Mouse (Mus musculus): ENCODE data around the gene Tcf15. TPM values are rescaled to one million over a fixed set of nuclear protein-coding genes. Genes with fewer than 3 reads are reported as not detected.

Tcf15 gene
- 8.8 and 9.9 TPM in 2 replicates for polyA plus RNA-seq (2016; fragmentation: Nextera tagmentation; extraction: Ambion mirVana)

GRCm38 (mm10) chr2:152143279-152144157 is at the start of gene Tcf15:
TSS of gene Tcf15 (plus strand) at chr2:152143561.
- H3K9ac ChIP-seq, result peak within 1 kb of the TSS; percentile 58
- H3K27ac ChIP-seq, result peak within 1 kb of the TSS; percentile 66
- H3K9me3 ChIP-seq (replicated peaks), result no peaks in the 10 kb centered on the region
- H3K4me1 ChIP-seq, result peaks cover 53% of the 10 kb centered on the region
- H3K4me3 ChIP-seq, result peak within 1 kb of the TSS; percentile 55
- no peaks in the 10 kb centered on the region for H3K36me3 ChIP-seq
- H3K4me2 ChIP-seq (replicated peaks), result peak within 1 kb of the TSS; percentile 91
- peak; percentile 72 for ATAC-seq (ENCODE audit: low FRiP score)
- under 1% methylated on average over 87 of the region's 118 CpGs for WGBS
- H3K27me3 ChIP-seq, result peaks cover 56% of the 10 kb centered on the region

GRCm38 (mm10) chr2:152094856-152095545 is 48.4 kb upstream of the Tcf15 start:
- peaks cover 18% of the 10 kb centered on the region for H3K36me3 ChIP-seq
- H3K4me1 ChIP-seq, result peaks cover 46% of the 10 kb centered on the region
- H3K4me2 ChIP-seq (replicated peaks), result peak overlapping the region; percentile 34
- H3K27me3 ChIP-seq, result peaks cover 45% of the 10 kb centered on the region
- peak; percentile 11; the same call in 1 of the 2 replicates for ATAC-seq (ENCODE audit: low FRiP score)
- no peak overlapping the region for H3K4me3 ChIP-seq
- no peaks in the 10 kb centered on the region for H3K9me3 ChIP-seq (replicated peaks)
- H3K27ac ChIP-seq, result peak overlapping the region; percentile 71
- H3K9ac ChIP-seq, result peak overlapping the region; percentile 9; the same call in 1 of the 2 replicates
- WGBS, result 6% methylated on average over 29 of the region's 29 CpGs

GRCm38 (mm10) chr2:152096922-152097321 is 46.4 kb upstream of the Tcf15 start:
- ATAC-seq (ENCODE audit: low FRiP score), result no peak
- H3K9ac ChIP-seq, result no peak overlapping the region
- H3K36me3 ChIP-seq, result peaks cover 11% of the 10 kb centered on the region; the same call in 1 of the 2 replicates
- 46% methylated on average over 2 of the region's 2 CpGs for WGBS
- no peak overlapping the region for H3K4me3 ChIP-seq
- H3K4me1 ChIP-seq, result peaks cover 32% of the 10 kb centered on the region
- no peaks in the 10 kb centered on the region for H3K9me3 ChIP-seq (replicated peaks)
- no peak overlapping the region for H3K4me2 ChIP-seq (replicated peaks)
- peak overlapping the region; percentile 71; the same call in 1 of the 2 replicates for H3K27ac ChIP-seq
- H3K27me3 ChIP-seq, result peaks cover 46% of the 10 kb centered on the region

DNA sequence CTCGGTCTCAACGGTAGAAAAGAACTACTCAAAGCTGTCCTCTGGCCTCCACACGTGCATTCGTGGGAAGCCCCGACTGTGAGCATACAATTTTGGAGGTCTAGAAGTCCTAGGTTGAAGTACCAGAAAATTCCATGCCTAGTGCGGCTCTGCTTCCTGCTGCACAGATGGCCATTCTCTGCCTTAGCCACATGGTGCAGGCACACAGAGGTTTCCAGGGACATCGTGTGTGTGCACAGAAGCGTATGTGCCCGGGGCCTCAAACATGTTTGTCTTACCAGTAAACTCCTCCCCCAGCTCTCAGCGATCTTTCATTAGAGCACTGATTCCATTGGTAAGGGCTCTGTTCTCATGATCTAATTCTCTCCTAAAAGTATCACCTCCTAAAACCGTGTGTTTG is 45.4 kb upstream of the Tcf15 start:
- H3K4me1 ChIP-seq, result peaks cover 32% of the 10 kb centered on the region
- ATAC-seq (ENCODE audit: low FRiP score), result no peak
- H3K27ac ChIP-seq, result peak overlapping the region; percentile 71; the same call in 1 of the 2 replicates
- H3K4me3 ChIP-seq, result no peak overlapping the region
- H3K4me2 ChIP-seq (replicated peaks), result no peak overlapping the region
- WGBS, result 74% methylated on average over 11 of the region's 11 CpGs
- no peaks in the 10 kb centered on the region for H3K9me3 ChIP-seq (replicated peaks)
- H3K27me3 ChIP-seq, result peaks cover 37% of the 10 kb centered on the region
- peaks cover 11% of the 10 kb centered on the region; the same call in 1 of the 2 replicates for H3K36me3 ChIP-seq
- H3K9ac ChIP-seq, result no peak overlapping the region

DNA sequence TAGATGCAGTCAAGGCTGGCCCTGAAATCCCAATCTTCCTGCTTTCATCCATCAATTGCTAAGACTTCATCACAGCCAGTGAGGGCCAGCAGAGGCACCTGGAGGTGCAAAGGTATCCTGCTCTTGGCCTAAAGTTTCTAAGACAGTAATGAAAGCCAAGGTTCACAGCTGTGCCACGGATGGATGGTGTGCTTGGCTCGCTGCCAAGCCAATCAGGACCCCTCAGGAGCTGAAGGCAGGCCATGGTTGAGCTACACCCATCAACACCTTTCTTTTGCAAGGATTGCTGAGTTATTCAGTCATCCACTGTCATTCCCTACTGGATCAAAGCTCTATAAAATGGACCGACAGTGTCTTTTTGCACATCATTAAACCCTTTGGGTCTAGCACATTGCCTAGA is 43.8 kb upstream of the Tcf15 start:
- Histone ChIP-seq H3K4me3 (no peak overlapping the region), H3K9me3 (replicated peaks) (no peaks in the 10 kb centered on the region), H3K36me3 (no peaks in the 10 kb centered on the region), H3K4me2 (replicated peaks) (no peak overlapping the region), H3K4me1 (peaks cover 18% of the 10 kb centered on the region), H3K9ac (no peak overlapping the region), H3K27me3 (peaks cover 23% of the 10 kb centered on the region), H3K27ac (no peak overlapping the region)
- 47% methylated on average over 3 of the region's 3 CpGs for WGBS
- no peak for ATAC-seq (ENCODE audit: low FRiP score)

- H3K9me3 ChIP-seq (replicated peaks), result no peaks in the 10 kb centered on the region
- H3K27me3 ChIP-seq, result 0 out of 2 replicates have a peak, but pooled peaks cover 7% of the 10 kb centered on the region
- no peak overlapping the region for H3K9ac ChIP-seq
- no peak overlapping the region for H3K27ac ChIP-seq
- H3K4me1 ChIP-seq, result peaks cover 22% of the 10 kb centered on the region
- H3K36me3 ChIP-seq, result no peaks in the 10 kb centered on the region
- no peak overlapping the region for H3K4me3 ChIP-seq
- no peak for ATAC-seq (ENCODE audit: low FRiP score)
- WGBS, result 76% methylated on average over 13 of the region's 13 CpGs
- no peak overlapping the region for H3K4me2 ChIP-seq (replicated peaks)
These were observed 41.6 kb upstream of the Tcf15 start for GRCm38 (mm10) chr2:152101761-152102160.

GRCm38 (mm10) chr2:152102369-152102768 is 41.0 kb upstream of the Tcf15 start:
- H3K4me1 ChIP-seq, result peaks cover 22% of the 10 kb centered on the region

DNA sequence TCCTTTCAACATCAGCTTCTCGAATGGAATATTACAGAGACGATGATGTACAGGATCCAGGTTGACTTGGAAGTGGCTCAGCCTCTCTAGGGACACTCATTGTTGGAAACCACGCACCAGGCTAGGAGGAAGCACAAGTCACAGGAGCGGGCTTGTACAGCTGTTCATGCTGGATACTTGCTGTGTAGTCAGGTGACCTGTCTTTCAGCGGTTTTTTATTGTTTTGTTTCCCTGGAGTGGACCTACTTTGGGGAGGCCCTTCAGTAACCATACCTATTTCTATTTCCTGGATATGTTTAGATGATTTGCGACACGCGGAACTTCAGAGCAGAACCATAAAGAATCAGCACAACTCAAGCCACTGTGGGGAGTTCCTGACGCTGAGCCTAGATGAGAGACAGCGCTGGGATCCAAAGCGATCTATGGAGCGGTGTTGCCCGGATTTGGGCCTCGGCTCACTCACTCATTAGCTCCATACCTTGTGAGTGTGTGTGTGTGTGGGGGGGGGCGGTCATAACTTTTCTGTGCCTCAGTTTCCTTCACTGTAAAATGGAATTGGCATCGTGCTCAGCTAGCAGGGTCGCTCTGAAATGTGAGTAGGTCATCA is 38.5 kb upstream of the Tcf15 start:
- Histone ChIP-seq H3K4me3 (peak overlapping the region; percentile 68), H3K9me3 (replicated peaks) (no peaks in the 10 kb centered on the region), H3K4me2 (replicated peaks) (peak overlapping the region; percentile 80), H3K27ac (no peak overlapping the region), H3K27me3 (0 out of 2 replicates have a peak, but pooled peaks cover 7% of the 10 kb centered on the region), H3K36me3 (0 out of 2 replicates have a peak, but pooled peaks cover 3% of the 10 kb centered on the region), H3K4me1 (peaks cover 26% of the 10 kb centered on the region), H3K9ac (peak overlapping the region; percentile 81)
- WGBS, result 16% methylated on average over 17 of the region's 17 CpGs
- peak; percentile 11 for ATAC-seq (ENCODE audit: low FRiP score)

More at GRCm38 (mm10) chr2:152102369-152102768, 41.0 kb upstream of the Tcf15 start:
- WGBS, result 64% methylated on average over 6 of the region's 6 CpGs
- no peaks in the 10 kb centered on the region for H3K9me3 ChIP-seq (replicated peaks)
- H3K4me2 ChIP-seq (replicated peaks), result no peak overlapping the region
- H3K27me3 ChIP-seq, result 0 out of 2 replicates have a peak, but pooled peaks cover 7% of the 10 kb centered on the region
- no peak for ATAC-seq (ENCODE audit: low FRiP score)
- no peak overlapping the region for H3K9ac ChIP-seq
- peak overlapping the region; percentile 30; the same call in 1 of the 2 replicates for H3K27ac ChIP-seq
- H3K4me3 ChIP-seq, result no peak overlapping the region
- H3K36me3 ChIP-seq, result no peaks in the 10 kb centered on the region

DNA sequence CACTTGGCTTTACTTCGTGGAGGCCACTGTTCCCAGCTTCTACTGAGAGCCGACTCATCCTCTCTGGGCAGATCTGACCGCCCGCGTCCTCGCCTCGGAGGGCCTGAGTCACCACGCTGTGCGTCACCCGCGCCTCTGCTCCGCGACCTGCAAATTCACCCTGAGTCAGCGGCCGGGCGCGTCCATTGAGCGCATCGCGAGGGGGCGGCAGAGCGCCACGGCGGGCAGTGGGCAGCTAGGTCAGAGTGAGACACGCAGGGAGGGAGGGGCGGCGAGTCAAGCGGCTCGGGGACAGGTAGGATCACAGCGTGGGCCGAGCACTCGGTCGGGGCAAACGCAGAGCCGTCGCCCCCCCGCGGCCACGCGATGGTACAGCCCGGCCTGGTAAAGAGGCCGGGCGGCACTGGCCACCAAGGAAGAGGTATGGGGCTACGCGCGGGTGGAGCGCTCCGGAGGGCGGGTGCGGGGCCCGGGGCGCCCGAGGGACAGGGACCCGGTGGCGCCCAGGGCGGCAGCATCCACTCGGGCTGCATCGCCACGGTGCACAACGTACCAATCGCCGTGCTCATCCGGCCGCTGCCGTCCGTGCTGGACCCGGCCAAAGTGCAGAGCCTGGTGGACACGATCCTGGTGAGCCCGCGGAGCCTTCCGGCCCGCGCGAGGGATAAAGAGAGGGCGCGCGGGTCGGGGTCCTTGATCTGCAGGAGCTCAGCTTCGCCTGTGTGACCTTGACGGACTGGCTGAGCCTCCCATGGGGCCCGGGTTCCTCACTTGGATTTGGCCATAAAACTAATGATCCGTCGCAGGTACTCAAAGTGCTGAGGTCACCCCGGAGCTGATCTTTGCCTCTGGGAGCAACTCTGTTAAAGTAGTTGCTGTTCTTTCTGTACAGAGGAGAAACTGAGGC is 37.8 kb upstream of the Tcf15 start, which contains the start of gene Srxn1:
TSS of gene Srxn1 (plus strand) at position 199 of the 907 bp plus-strand sequence.
- H3K4me2 ChIP-seq (replicated peaks), result peak within 1 kb of the TSS; percentile 80
- H3K36me3 ChIP-seq, result 0 out of 2 replicates have a peak, but pooled peaks cover 3% of the 10 kb centered on the region
- peak within 1 kb of the TSS; percentile 81 for H3K9ac ChIP-seq
- 0 out of 2 replicates have a peak, but pooled peaks cover 7% of the 10 kb centered on the region for H3K27me3 ChIP-seq
- ATAC-seq (ENCODE audit: low FRiP score), result peak; percentile 85
- no peaks in the 10 kb centered on the region for H3K9me3 ChIP-seq (replicated peaks)
- H3K27ac ChIP-seq, result peak within 1 kb of the TSS; percentile 46
- H3K4me1 ChIP-seq, result peaks cover 26% of the 10 kb centered on the region
- peak within 1 kb of the TSS; percentile 68 for H3K4me3 ChIP-seq
- WGBS, result 1% methylated on average over 78 of the region's 84 CpGs

DNA sequence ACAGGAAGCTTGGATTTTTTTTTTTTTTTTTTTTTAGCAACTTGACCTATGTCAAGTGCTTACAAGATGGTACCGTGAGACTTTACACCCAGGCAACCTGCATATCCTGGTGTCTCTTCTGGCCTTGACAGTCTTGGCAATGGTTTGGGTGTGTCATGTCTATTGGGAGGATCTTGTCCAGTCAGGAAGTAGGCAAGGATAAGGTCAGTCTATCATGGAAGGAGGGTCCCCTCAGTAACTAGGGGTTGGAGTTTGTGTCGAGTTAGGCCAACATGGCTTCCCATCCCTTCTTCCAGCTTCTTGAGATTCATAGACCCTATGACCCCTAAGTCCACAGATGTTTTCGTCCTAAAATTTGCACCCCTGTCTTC is 37.2 kb upstream of the Tcf15 start:
- H3K9ac ChIP-seq, result no peak overlapping the region
- WGBS, result 89% methylated on average over 3 of the region's 3 CpGs
- ATAC-seq (ENCODE audit: low FRiP score), result no peak
- H3K27ac ChIP-seq, result no peak overlapping the region
- no peaks in the 10 kb centered on the region for H3K9me3 ChIP-seq (replicated peaks)
- H3K36me3 ChIP-seq, result 0 out of 2 replicates have a peak, but pooled peaks cover 3% of the 10 kb centered on the region
- H3K27me3 ChIP-seq, result peaks cover 3% of the 10 kb centered on the region; the same call in 1 of the 2 replicates
- H3K4me1 ChIP-seq, result peaks cover 26% of the 10 kb centered on the region
- peak overlapping the region; percentile 68 for H3K4me3 ChIP-seq
- H3K4me2 ChIP-seq (replicated peaks), result peak overlapping the region; percentile 80

- Histone ChIP-seq H3K36me3 (0 out of 2 replicates have a peak, but pooled peaks cover 3% of the 10 kb centered on the region), H3K27ac (no peak overlapping the region), H3K4me1 (peaks cover 24% of the 10 kb centered on the region), H3K9me3 (replicated peaks) (no peaks in the 10 kb centered on the region), H3K4me2 (replicated peaks) (peak overlapping the region; percentile 80; the same call in 1 of the 2 replicates), H3K27me3 (no peaks in the 10 kb centered on the region; the same call in 1 of the 2 replicates), H3K9ac (no peak overlapping the region), H3K4me3 (no peak overlapping the region)
- WGBS, result 92% methylated on average over 10 of the region's 10 CpGs
- no peak for ATAC-seq (ENCODE audit: low FRiP score)
These were observed 36.8 kb upstream of the Tcf15 start for GRCm38 (mm10) chr2:152106597-152106996.

Data from hindbrain, embryonic 12.5 days (tissue).